Mouse (Mus musculus): Measurements from ENCODE around the gene Olfr159. TPM values are rescaled to one million over a fixed set of nuclear protein-coding genes. Genes with fewer than 3 reads are reported as not detected.

Gene Olfr159
- polyA plus RNA-seq, 1 experiment from 2014 or later: not detected

DNA sequence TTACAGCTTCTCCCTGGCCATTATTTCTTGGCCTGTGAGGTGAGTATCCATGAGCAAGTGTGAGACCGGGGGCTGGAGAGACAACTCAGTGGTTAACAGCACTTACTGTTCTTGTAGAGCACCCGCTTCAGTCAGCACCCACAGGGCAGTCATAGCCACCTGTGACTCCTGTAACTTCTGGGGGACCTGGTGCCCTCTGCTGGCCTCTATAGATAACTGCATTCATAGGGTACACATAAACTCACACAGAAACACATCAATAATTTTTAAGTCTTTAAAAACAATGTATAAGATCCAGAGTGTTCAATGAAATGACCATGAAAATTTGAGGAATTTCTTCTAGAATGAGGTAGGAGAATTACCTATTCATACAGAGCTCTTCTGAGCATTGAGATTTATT, 1.4 kb downstream of the Olfr159 start:
- Histone ChIP-seq H3K27me3 (ENCODE audit: control insufficient read depth, insufficient read depth, low read length) (no peaks in the 10 kb centered on the region), H3K27ac (replicated peaks) (no peak overlapping the region), H3K9me3 (ENCODE audit: control insufficient read depth, low read length) (no peaks in the 10 kb centered on the region), H3K4me2 (replicated peaks; ENCODE audit: low read depth) (no peak overlapping the region), H3K9ac (ENCODE audit: low read length) (no peak overlapping the region), H3K4me1 (replicated peaks; ENCODE audit: control insufficient read depth, insufficient read depth) (no peaks in the 10 kb centered on the region), H3K4me3 (ENCODE audit: low read depth, low read length) (no peak overlapping the region), H3K36me3 (ENCODE audit: control insufficient read depth, insufficient read depth, low read length) (no peaks in the 10 kb centered on the region)
- 98% methylated on average over 2 of the region's 2 CpGs for WGBS
- TF ChIP-seq EP300 (optimal IDR thresholded peaks at IDR 0.05) (no peak), CTCF (IDR thresholded peaks at IDR 0.05; ENCODE audit: low read depth) (no peak)
- DNase-seq (ENCODE audit: low spot score): no peak
- no peak for ATAC-seq (ENCODE audit: low FRiP score, low TSS enrichment)

DNA sequence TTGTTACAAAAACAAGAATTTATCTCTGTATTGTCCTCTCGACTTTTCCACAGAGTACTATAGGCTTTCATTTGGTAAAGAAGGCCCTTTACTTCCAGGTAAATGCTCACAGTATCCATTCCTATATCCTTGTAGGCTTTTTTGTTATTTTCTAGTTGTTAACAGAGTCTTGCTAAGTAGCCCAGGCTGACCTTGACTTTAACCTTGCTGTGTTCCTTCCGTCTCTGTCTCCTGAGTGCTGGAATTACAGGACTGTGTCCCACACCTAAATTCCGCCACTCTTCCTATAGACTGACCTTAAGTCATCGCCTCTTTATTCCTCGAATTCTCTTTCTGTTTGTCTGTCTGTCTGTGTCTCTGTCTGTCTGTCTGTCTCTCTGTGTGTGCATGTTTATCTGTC, 2.5 kb downstream of the Olfr159 start:
- Histone ChIP-seq H3K27me3 (ENCODE audit: control insufficient read depth, insufficient read depth, low read length) (no peaks in the 10 kb centered on the region), H3K27ac (replicated peaks) (no peak overlapping the region), H3K4me1 (replicated peaks; ENCODE audit: control insufficient read depth, insufficient read depth) (no peaks in the 10 kb centered on the region), H3K9ac (ENCODE audit: low read length) (no peak overlapping the region), H3K9me3 (ENCODE audit: control insufficient read depth, low read length) (no peaks in the 10 kb centered on the region), H3K4me3 (ENCODE audit: low read depth, low read length) (no peak overlapping the region), H3K4me2 (replicated peaks; ENCODE audit: low read depth) (no peak overlapping the region), H3K36me3 (ENCODE audit: control insufficient read depth, insufficient read depth, low read length) (no peaks in the 10 kb centered on the region)
- TF ChIP-seq CTCF (IDR thresholded peaks at IDR 0.05; ENCODE audit: low read depth): no peak
- no peak for TF ChIP-seq EP300 (optimal IDR thresholded peaks at IDR 0.05)
- WGBS: 86% methylated on average over 5 of the region's 5 CpGs
- ATAC-seq (ENCODE audit: low FRiP score, low TSS enrichment): no peak
- no peak for DNase-seq (ENCODE audit: low spot score)

DNA sequence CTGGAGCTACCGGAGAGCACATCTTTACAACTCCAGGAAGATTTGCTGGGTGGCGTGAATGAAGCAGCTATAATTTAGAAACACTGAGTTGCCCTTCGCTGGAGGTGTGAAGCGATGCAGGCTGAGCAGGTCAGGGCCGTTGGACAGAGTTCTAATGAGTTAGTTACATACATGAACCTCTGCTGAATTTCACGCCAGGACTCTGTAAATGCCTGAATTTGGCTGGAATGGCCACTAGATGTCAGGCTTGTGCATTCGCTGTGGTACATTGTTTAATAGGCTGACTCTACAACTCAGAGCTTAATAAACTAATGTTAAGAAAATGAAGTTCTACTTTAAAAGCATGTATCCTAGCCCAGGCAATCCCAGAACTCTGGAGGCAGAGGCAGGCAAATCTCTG, 7.4 kb downstream of the Olfr159 start:
- DNase-seq (ENCODE audit: low spot score): peak; percentile 66
- H3K36me3 ChIP-seq (ENCODE audit: control insufficient read depth, insufficient read depth, low read length): no peaks in the 10 kb centered on the region
- H3K27ac ChIP-seq (replicated peaks): no peak overlapping the region
- no peaks in the 10 kb centered on the region for H3K9me3 ChIP-seq (ENCODE audit: control insufficient read depth, low read length)
- no peak overlapping the region for H3K4me3 ChIP-seq (ENCODE audit: low read depth, low read length)
- ATAC-seq (ENCODE audit: low FRiP score, low TSS enrichment): peak; percentile 57; the same call in 1 of the 2 replicates
- H3K4me2 ChIP-seq (replicated peaks; ENCODE audit: low read depth): no peak overlapping the region; the same call in 1 of the 2 replicates
- peak; percentile 93 for TF ChIP-seq CTCF (IDR thresholded peaks at IDR 0.05; ENCODE audit: low read depth)
- TF ChIP-seq EP300 (optimal IDR thresholded peaks at IDR 0.05): no peak
- H3K27me3 ChIP-seq (ENCODE audit: control insufficient read depth, insufficient read depth, low read length): no peaks in the 10 kb centered on the region
- 21% methylated on average over 7 of the region's 7 CpGs for WGBS
- H3K4me1 ChIP-seq (replicated peaks; ENCODE audit: control insufficient read depth, insufficient read depth): no peaks in the 10 kb centered on the region
- no peak overlapping the region for H3K9ac ChIP-seq (ENCODE audit: low read length)

DNA sequence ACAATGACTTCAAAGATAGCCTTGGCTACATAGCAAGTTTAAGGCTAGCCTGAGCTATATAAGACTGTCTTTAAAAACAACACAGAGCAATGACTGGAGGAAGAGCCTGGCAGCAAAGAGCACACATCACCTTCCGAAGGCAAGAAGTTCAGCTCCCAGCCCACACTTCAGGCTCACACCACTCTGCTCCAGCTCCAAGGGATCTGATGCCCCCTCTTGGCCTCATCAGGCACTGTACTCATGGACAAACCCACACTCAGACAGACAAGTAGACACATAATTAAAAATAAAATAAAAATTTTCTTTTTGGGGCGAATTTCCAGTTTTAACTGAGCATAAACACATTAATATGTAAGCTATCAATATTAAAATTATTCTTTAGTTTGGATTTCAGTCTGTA, 9.5 kb downstream of the Olfr159 start:
- ATAC-seq (ENCODE audit: low FRiP score, low TSS enrichment): no peak
- no peak overlapping the region for H3K4me2 ChIP-seq (replicated peaks; ENCODE audit: low read depth)
- no peak overlapping the region for H3K4me3 ChIP-seq (ENCODE audit: low read depth, low read length)
- TF ChIP-seq EP300 (optimal IDR thresholded peaks at IDR 0.05) (no peak), CTCF (IDR thresholded peaks at IDR 0.05; ENCODE audit: low read depth) (peak; percentile 37)
- no peaks in the 10 kb centered on the region for H3K27me3 ChIP-seq (ENCODE audit: control insufficient read depth, insufficient read depth, low read length)
- H3K27ac ChIP-seq (replicated peaks): no peak overlapping the region
- WGBS: 76% methylated on average over 2 of the region's 2 CpGs
- no peaks in the 10 kb centered on the region for H3K4me1 ChIP-seq (replicated peaks; ENCODE audit: control insufficient read depth, insufficient read depth)
- H3K9ac ChIP-seq (ENCODE audit: low read length): no peak overlapping the region
- no peak for DNase-seq (ENCODE audit: low spot score)
- no peaks in the 10 kb centered on the region for H3K36me3 ChIP-seq (ENCODE audit: control insufficient read depth, insufficient read depth, low read length)
- no peaks in the 10 kb centered on the region for H3K9me3 ChIP-seq (ENCODE audit: control insufficient read depth, low read length)

DNA sequence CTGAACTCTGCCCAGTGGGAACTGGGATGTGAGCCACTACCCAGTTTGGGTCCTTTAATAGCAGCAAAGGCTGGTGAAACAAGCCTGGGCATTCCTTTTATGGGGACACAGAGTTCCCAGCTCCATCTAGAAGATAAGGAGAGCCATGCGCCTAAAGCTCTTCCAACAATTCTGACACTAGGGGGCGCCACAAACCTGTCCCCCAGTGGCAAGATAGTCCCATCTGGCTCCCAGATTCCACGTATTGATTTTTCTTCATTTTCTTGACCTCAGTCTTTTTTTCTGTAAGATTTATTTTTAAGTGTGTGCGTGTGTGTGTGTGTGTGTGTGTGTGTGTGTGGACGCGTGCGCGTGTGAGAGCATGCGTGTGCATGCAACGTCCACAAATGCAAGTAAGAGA, 10.3 kb downstream of the Olfr159 start:
- Histone ChIP-seq H3K4me3 (ENCODE audit: low read depth, low read length) (no peak overlapping the region), H3K36me3 (ENCODE audit: control insufficient read depth, insufficient read depth, low read length) (no peaks in the 10 kb centered on the region), H3K4me1 (replicated peaks; ENCODE audit: control insufficient read depth, insufficient read depth) (no peaks in the 10 kb centered on the region), H3K4me2 (replicated peaks; ENCODE audit: low read depth) (no peak overlapping the region), H3K9ac (ENCODE audit: low read length) (no peak overlapping the region), H3K27me3 (ENCODE audit: control insufficient read depth, insufficient read depth, low read length) (no peaks in the 10 kb centered on the region), H3K27ac (replicated peaks) (peak overlapping the region; percentile 5; the same call in 1 of the 2 replicates), H3K9me3 (ENCODE audit: control insufficient read depth, low read length) (no peaks in the 10 kb centered on the region)
- no peak for ATAC-seq (ENCODE audit: low FRiP score, low TSS enrichment)
- TF ChIP-seq EP300 (optimal IDR thresholded peaks at IDR 0.05): no peak
- TF ChIP-seq CTCF (IDR thresholded peaks at IDR 0.05; ENCODE audit: low read depth): peak; percentile 66
- 80% methylated on average over 10 of the region's 10 CpGs for WGBS
- DNase-seq (ENCODE audit: low spot score): no peak

DNA sequence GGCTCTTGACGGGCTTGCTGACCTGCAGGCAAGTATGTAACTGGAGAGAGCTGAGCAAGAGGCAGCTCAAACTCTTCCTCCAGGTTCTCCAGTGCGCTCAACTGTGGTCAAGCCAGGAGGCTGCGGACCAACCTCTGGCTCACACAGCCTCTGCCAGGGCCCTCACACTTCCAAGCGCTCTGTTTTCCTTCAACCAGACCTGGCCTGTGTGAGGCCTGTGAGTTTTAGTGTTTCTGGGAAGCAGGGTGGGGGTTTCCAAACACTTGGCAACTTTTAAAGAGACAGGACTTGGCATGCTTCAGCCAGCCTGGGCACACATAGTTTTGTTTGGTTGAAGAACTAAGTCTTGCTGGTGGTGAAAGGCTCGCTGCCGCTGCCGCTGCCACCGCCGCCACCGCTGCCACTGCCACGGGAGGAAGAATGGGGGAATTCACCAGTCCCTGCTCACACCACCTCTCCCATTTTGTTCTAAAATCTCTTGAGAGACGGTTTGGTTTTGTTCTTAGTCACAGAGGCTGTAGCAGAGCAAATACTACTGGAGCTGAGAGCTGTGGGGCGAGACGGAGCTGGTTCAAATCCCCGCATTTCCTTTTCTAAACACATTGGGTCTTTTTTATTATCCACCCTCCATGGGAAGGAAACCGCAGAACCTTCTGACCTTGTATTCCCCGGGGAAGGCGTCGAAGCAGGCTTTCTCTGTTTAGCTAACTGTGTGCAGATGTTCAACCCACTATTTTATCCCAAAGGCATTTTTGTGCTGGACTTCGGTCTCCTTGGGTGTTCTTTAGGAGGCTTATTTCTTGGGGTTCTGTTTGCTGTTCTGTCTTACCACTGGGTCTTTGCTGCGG, 11.0 kb downstream of the Olfr159 start:
- no peak overlapping the region for H3K4me2 ChIP-seq (replicated peaks; ENCODE audit: low read depth)
- WGBS: 63% methylated on average over 21 of the region's 21 CpGs
- DNase-seq (ENCODE audit: low spot score): no peak
- TF ChIP-seq CTCF (IDR thresholded peaks at IDR 0.05; ENCODE audit: low read depth): no peak
- no peak for TF ChIP-seq EP300 (optimal IDR thresholded peaks at IDR 0.05)
- H3K36me3 ChIP-seq (ENCODE audit: control insufficient read depth, insufficient read depth, low read length): no peaks in the 10 kb centered on the region
- no peak overlapping the region for H3K9ac ChIP-seq (ENCODE audit: low read length)
- H3K9me3 ChIP-seq (ENCODE audit: control insufficient read depth, low read length): no peaks in the 10 kb centered on the region
- no peak for ATAC-seq (ENCODE audit: low FRiP score, low TSS enrichment)
- no peaks in the 10 kb centered on the region for H3K27me3 ChIP-seq (ENCODE audit: control insufficient read depth, insufficient read depth, low read length)
- H3K4me1 ChIP-seq (replicated peaks; ENCODE audit: control insufficient read depth, insufficient read depth): no peaks in the 10 kb centered on the region
- H3K4me3 ChIP-seq (ENCODE audit: low read depth, low read length): no peak overlapping the region
- H3K27ac ChIP-seq (replicated peaks): peak overlapping the region; percentile 5; the same call in 1 of the 2 replicates
